ENCODE assay signal across 13 mouse cellular contexts in the genomic region with DNA sequence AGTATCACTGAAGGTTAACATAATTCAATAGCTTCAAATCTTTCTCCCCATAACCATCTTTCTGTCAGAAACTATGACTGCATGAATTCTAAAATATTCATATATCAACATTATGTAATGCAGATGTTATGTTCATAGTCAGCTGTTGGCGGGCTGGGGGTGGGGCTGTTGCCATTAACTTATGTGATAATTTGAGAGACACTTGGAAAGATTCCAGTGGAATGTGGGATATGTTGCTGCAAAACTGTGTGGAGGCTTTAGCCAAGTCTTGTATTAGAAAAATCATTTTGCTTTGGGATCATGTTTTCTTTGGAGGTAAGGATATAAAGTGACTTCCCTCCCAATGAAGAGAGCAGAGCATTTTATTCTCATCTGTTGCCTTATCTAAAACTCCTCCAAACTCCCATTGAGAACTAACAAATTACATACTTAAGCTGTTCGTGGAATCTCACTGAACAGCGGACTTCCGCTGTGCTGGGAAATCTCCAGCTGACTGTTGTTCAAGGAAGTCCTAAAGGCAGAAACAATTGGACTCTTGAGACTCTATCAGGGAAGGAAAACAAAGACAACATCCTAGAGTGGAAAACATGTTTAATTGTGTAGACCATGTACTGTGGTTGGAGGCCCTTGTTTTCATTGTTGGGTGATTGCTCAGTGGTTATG.
DNase-seq lines count a peak whose midpoint lies in the region; ATAC-seq and TF ChIP-seq lines count a peak whose summit lies in the region.
"Had no signal": no experiment of that assay in that cellular context is flagged by ENCODE, and none has a peak within 500 bp of the region (broad histone marks: within the 10 kb centered on the region; RNA-seq: fewer than 3 reads in every experiment).

No protein-coding gene starts in this region.

- H3K4me2 ChIP-seq in lung, embryonic 16.5 days (ENCODE audit: low read depth, low read length), result no peak overlapping the region
- H3K4me2 ChIP-seq in heart, embryonic 13.5 days, result peak overlapping the region; percentile 40; the same call in 1 of the 2 replicates
- no peak overlapping the region for H3K4me2 ChIP-seq in liver, postnatal 0 days (ENCODE audit: low read depth, low read length)
- H3K4me2 ChIP-seq: forebrain, embryonic 15.5 days had no signal

- peak; percentile 31; the same call in 1 of the 2 replicates for TF ChIP-seq EP300 in liver, postnatal 0 days (IDR thresholded peaks at IDR 0.05; ENCODE audit: low read depth)

- no peak overlapping the region for H3K4me3 ChIP-seq in gastrocnemius, adult 2 months
- H3K4me3 ChIP-seq in lung, embryonic 16.5 days (ENCODE audit: low read length), result no peak overlapping the region
- no peak overlapping the region for H3K4me3 ChIP-seq in heart, embryonic 13.5 days
- H3K4me3 ChIP-seq in liver, postnatal 0 days (ENCODE audit: low read depth, low read length), result no peak overlapping the region
- H3K4me3 ChIP-seq: forebrain, embryonic 15.5 days; hindbrain, embryonic 10.5 days had no signal

- H3K36me3 ChIP-seq in lung, embryonic 16.5 days (ENCODE audit: control insufficient read depth, insufficient read depth, low read length), result no peaks in the 10 kb centered on the region
- H3K36me3 ChIP-seq in heart, embryonic 13.5 days, result no peaks in the 10 kb centered on the region
- no peaks in the 10 kb centered on the region for H3K36me3 ChIP-seq in liver, postnatal 0 days (replicated peaks; ENCODE audit: insufficient read depth, low read length)
- H3K36me3 ChIP-seq: forebrain, embryonic 15.5 days; hindbrain, embryonic 10.5 days had no signal

- peak; percentile 8 for DNase-seq in gastrocnemius, postnatal 14 days
- no peak for DNase-seq in gastrocnemius, adult 2 months
- no peak for DNase-seq in lung, adult 18-20 months
- no peak for DNase-seq in liver, postnatal 0 days
- no peak for DNase-seq in urinary bladder, postnatal 10 days (ENCODE audit: low spot score)
- DNase-seq in thymus, postnatal 14 days, result no peak
- DNase-seq: cerebellum, postnatal 14 days; right cerebral cortex, postnatal 14 days had no signal

- H3K4me1 ChIP-seq in lung, embryonic 16.5 days (replicated peaks; ENCODE audit: control insufficient read depth, insufficient read depth, low read length), result no peaks in the 10 kb centered on the region
- H3K4me1 ChIP-seq in heart, embryonic 13.5 days, result peaks cover 9% of the 10 kb centered on the region
- H3K4me1 ChIP-seq in liver, postnatal 0 days (ENCODE audit: insufficient read depth), result no peaks in the 10 kb centered on the region
- H3K4me1 ChIP-seq: forebrain, embryonic 15.5 days; hindbrain, embryonic 10.5 days had no signal

- WGBS in lung, embryonic 16.5 days, result 41% methylated on average over 4 of the region's 4 CpGs
- 22% methylated on average over 4 of the region's 4 CpGs for WGBS in heart, embryonic 13.5 days
- 58% methylated on average over 4 of the region's 4 CpGs for WGBS in liver, postnatal 0 days (ENCODE audit: insufficient replicate concordance)

- no peak overlapping the region for H3K27ac ChIP-seq in gastrocnemius, adult 2 months
- peak overlapping the region; percentile 5; the same call in 1 of the 2 replicates for H3K27ac ChIP-seq in lung, embryonic 16.5 days (ENCODE audit: low read length)
- H3K27ac ChIP-seq in heart, embryonic 13.5 days (replicated peaks), result peak overlapping the region; percentile 54
- no peak overlapping the region for H3K27ac ChIP-seq in liver, postnatal 0 days (ENCODE audit: low read depth)
- H3K27ac ChIP-seq: forebrain, embryonic 15.5 days; hindbrain, embryonic 10.5 days; macrophage had no signal

- intact Hi-C loops in gastrocnemius, postnatal 14 days (cut with DNase I; ENCODE audit: low total_unique reads), result no loop called here
- intact Hi-C loops in gastrocnemius, adult 2 months (cut with DNase I), result no loop called here

- H3K9ac ChIP-seq in lung, embryonic 16.5 days (ENCODE audit: low read length), result no peak overlapping the region
- no peak overlapping the region for H3K9ac ChIP-seq in heart, embryonic 13.5 days
- no peak overlapping the region for H3K9ac ChIP-seq in liver, postnatal 0 days (replicated peaks)
- H3K9ac ChIP-seq: forebrain, embryonic 15.5 days had no signal

- no peaks in the 10 kb centered on the region for H3K27me3 ChIP-seq in lung, embryonic 16.5 days (ENCODE audit: control insufficient read depth, insufficient read depth, low read depth, low read length)
- H3K27me3 ChIP-seq in heart, embryonic 13.5 days (replicated peaks), result no peaks in the 10 kb centered on the region
- no peaks in the 10 kb centered on the region for H3K27me3 ChIP-seq in liver, postnatal 0 days (ENCODE audit: insufficient read depth, low read length)
- H3K27me3 ChIP-seq: forebrain, embryonic 15.5 days had no signal

- no peaks in the 10 kb centered on the region for H3K9me3 ChIP-seq in lung, embryonic 16.5 days (ENCODE audit: control insufficient read depth, low read length)
- H3K9me3 ChIP-seq in heart, embryonic 13.5 days, result no peaks in the 10 kb centered on the region
- H3K9me3 ChIP-seq in liver, postnatal 0 days (ENCODE audit: low read length), result no peaks in the 10 kb centered on the region
- H3K9me3 ChIP-seq: forebrain, embryonic 15.5 days; hindbrain, embryonic 10.5 days had no signal

- no peak for TF ChIP-seq CTCF in gastrocnemius, adult 2 months (IDR thresholded peaks at IDR 0.05)
- TF ChIP-seq CTCF in liver, postnatal 0 days (IDR thresholded peaks at IDR 0.05; ENCODE audit: low read depth), result no peak

- ATAC-seq in lung, embryonic 16.5 days (ENCODE audit: low read depth), result peak; percentile 64
- ATAC-seq in heart, embryonic 13.5 days (ENCODE audit: extremely low read depth, insufficient number of reproducible peaks, low FRiP score, low TSS enrichment), result peak; percentile 51; the same call in 1 of the 2 replicates
- peak; percentile 48 for ATAC-seq in liver, postnatal 0 days
- ATAC-seq: forebrain, embryonic 15.5 days had no signal

Comparison
In these comparisons a context has a peak if more than half of its experiments do, and no peak if none do; other contexts are left out.
1. H3K27ac ChIP-seq: peak in lung, embryonic 16.5 days (single experiment) and heart, embryonic 13.5 days (single experiment); none in gastrocnemius, adult 2 months (single experiment) and liver, postnatal 0 days (single experiment).
2. Peak in every context shown above with its lines, with median percentiles within 50 percentile points of each other: ATAC-seq.